Mouse (Mus musculus) cerebellum, postnatal 10 days (tissue): ENCODE measurements at regions not wholly inside any gene's neighbourhood (a gene's known extent, or its start where the extent isn't known, plus 50 kb on each side); places are given as distances from the start of the nearest gene placed in this dataset.
A peak's percentile ranks its signal among the peaks of the same experiment; 100 is the strongest.

Experiments
- DNase-seq, 2 experiments: peaks; one replicate each; pipeline ENCODE4 v3.0.0; 2021; ENCODE audit warnings: mixed read lengths in 2 of 2

- no peak for DNase-seq
Measured at GRCm38 (mm10) chr3:78077822-78078221, 1208.5 kb downstream of the Rapgef2 start.

- DNase-seq, result no peak
Measured at GRCm38 (mm10) chr3:78077275-78077674, 1209.0 kb downstream of the Rapgef2 start.

- DNase-seq, result no peak
Measured at GRCm38 (mm10) chr3:78073040-78073439, 1213.3 kb downstream of the Rapgef2 start.

- DNase-seq, result peak; percentile 18 to 33
Measured at GRCm38 (mm10) chr3:78067113-78067639, 1219.1 kb downstream of the Rapgef2 start.

DNA sequence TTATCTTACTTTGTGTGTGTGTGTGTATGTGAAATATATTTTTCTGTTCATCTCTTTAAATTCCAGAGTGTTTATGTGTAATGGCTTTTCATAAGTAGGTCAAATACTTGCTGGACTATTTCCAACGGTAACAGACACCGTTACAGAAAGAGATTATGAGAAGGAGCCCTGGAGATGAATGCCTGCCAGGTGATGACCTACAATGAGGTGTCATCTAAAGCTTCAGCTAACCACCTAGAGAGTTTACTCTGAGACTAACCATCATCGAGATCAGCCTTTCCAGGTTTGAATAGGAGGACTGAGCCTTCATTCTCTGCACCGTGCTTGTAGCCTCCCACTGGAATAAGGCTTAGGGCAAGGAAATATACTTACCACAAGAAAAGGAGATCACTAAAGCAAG, 1220.0 kb downstream of the Rapgef2 start:
- DNase-seq, result peak; percentile 55 to 65

DNA sequence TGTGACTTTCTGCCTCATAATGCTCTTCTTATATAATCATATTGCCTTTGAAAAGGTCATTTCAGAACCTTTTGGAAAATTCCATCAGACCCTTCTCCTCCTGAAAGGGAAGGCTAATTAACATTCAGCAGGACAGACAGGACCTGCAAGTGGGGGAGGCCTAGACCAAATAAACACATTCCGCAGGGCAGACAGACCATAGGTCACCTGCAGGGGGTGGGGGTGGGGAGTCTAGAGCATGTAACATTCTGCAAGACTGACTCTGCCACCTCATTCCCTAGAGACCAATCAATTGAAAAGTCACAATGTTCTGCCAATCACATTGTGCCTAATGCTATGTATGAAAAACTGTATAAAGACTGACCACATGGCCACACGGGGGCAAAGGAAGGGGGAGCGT, 1223.8 kb downstream of the Rapgef2 start:
- DNase-seq, result no peak

DNA sequence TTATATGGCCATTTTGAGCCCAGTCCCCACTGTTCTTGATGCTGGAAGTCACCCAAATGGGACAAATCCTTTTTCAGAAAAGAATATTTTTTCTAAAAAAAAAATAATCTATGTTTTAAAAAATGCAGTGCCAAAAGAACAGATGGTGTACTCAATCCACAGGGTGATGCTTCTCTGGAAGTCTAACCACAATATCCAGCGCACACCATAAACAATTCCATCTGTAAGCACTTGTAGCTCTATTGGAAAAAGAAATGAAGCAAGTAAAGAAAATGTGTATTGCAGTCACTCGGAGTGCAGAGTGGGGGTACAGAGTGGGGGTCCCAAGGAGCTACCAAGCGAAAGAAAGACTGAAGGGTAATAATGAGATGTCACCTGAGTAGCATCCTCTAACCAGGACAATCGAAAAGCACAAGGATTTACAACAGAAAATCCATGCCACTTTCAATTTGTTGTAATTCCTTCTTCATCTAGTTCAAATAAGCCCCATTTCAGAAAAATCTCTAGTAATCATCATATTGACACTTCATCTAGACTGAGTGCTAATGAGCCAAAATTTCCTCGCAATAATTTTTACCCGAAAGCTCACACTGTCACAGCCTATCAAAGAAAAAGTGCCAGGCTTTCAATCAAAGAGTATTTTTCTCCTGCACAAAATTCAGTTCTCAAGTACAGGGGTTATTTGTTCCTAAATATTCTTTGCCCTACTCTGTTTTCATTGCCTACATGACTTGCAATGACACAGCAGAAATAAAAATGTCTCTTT, 1226.3 kb downstream of the Rapgef2 start:
- DNase-seq, result peak; percentile 41 to 61
